Comparison of ENCODE assay signal across 8 mouse cellular contexts in the genomic region with DNA sequence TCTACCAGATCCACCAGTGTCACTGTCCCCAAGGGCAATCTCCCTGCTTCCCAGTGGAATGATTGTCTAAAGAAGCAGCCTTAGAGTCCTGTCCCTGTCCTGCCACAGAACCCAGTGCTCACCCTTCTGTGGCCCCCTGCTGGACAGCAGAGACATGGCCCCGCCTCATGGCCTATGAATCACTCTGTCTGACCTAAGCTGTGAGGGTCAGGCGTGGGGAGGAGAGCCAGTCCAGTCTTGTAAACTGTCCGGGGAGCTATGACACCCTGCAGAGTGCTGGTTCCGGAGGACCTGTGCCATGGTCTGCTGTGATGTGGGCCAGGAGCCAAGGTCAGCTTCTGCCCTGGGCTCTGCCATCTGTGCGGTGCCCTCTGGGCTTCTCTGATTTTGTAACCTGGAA.
DNase-seq lines count a peak whose midpoint lies in the region; ATAC-seq and TF ChIP-seq lines count a peak whose summit lies in the region.

No protein-coding gene starts in this region.

- TF ChIP-seq CTCF in kidney, adult 2 months (conservative IDR thresholded peaks at IDR 0.05; ENCODE audit: insufficient read depth, insufficient read length, low read depth, low read length), result peak; percentile 83
- peak; percentile 65 for TF ChIP-seq CTCF in lung, adult 2 months (IDR thresholded peaks at IDR 0.05; ENCODE audit: insufficient read depth, low read length)

- peak; percentile 69 for DNase-seq in 3134 (ENCODE audit: extremely low read depth, insufficient read length, low spot score)
- DNase-seq in ES-CJ7 (ENCODE audit: low read depth, low spot score), result peak; percentile 36
- peak; percentile 67 to 69 for DNase-seq in cerebellum, adult 18-20 months
- peak; percentile 76 to 80 for DNase-seq in gastrocnemius, postnatal 36 days
- peak; percentile 80 for DNase-seq in kidney, adult 2 months
- peak; percentile 73 for DNase-seq in lung, adult 2 months
- DNase-seq in retina, embryonic 14.5 days (ENCODE audit: low spot score), result peak; percentile 80

- H3K4me1 ChIP-seq in kidney, adult 2 months (ENCODE audit: control insufficient read depth, insufficient read depth, low read length), result no peaks in the 10 kb centered on the region
- H3K4me1 ChIP-seq in lung, adult 2 months (ENCODE audit: control insufficient read depth, insufficient read depth, low read length), result no peaks in the 10 kb centered on the region

- H3K27ac ChIP-seq in kidney, adult 2 months (ENCODE audit: insufficient read depth, low read depth, low read length), result no peak overlapping the region

- H3K27me3 ChIP-seq in kidney, adult 2 months (replicated peaks; ENCODE audit: control insufficient read depth, insufficient read depth, low read length), result no peaks in the 10 kb centered on the region

- H3K4me3 ChIP-seq in kidney, adult 2 months (ENCODE audit: insufficient read depth, low read depth, low read length), result no peak overlapping the region
- H3K4me3 ChIP-seq in lung, adult 2 months (replicated peaks; ENCODE audit: extremely low read depth, low read depth, low read length), result no peak overlapping the region

- ATAC-seq in activated CD4-positive, CD25-positive, alpha-beta regulatory T cell, adult 4 months, result no peak

- intact Hi-C loops in gastrocnemius, postnatal 36 days (cut with DNase I), result loop anchor here (5.0 kb wide), 1 partner anchor 142 kb away; no protein-coding TSS in a partner anchor

- TF ChIP-seq POLR2A in kidney, adult 2 months (IDR thresholded peaks at IDR 0.05; ENCODE audit: low read depth, low read length), result no peak
- no peak for TF ChIP-seq POLR2A in lung, adult 2 months (IDR thresholded peaks at IDR 0.05; ENCODE audit: borderline replicate concordance, extremely low read depth, low read depth, low read length)

- no peaks in the 10 kb centered on the region for H3K36me3 ChIP-seq in kidney, adult 2 months (ENCODE audit: control insufficient read depth, insufficient read depth, low read length)

- WGBS in kidney, adult 2 months, result 33% methylated on average over 5 of the region's 5 CpGs
- WGBS in lung, adult 2 months, result 28% methylated on average over 5 of the region's 5 CpGs
